Mouse (Mus musculus): ENCODE measurements at regions not wholly inside any gene's neighbourhood (a gene's known extent, or its start where the extent isn't known, plus 50 kb on each side); places are given as distances from the start of the nearest gene placed in this dataset.

DNA sequence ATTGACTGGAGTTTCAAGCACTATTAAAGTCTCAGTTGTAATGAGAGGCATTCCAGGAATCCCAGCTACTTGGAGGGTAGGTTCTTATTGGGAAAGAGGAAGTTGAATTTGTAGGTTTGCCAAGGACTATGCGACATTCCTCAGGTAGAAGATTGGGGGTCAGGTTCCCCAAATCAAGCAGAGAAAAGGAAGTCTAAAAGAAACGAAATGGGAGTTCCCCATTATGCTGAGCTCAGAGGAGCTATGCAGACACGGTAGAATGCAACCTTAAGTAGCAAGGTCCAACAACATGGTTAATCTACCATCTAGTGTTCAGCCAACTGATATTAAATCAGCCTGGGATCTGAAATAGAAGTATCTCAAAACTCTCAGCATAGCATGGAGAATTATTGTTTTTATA, 1365.9 kb upstream of the Slc10a2 start:
- H3K27me3 ChIP-seq (ENCODE audit: control insufficient read depth, insufficient read depth, low read length), result no peaks in the 10 kb centered on the region
- no peak for DNase-seq
- WGBS, result 12% methylated on average over 3 of the region's 3 CpGs

DNA sequence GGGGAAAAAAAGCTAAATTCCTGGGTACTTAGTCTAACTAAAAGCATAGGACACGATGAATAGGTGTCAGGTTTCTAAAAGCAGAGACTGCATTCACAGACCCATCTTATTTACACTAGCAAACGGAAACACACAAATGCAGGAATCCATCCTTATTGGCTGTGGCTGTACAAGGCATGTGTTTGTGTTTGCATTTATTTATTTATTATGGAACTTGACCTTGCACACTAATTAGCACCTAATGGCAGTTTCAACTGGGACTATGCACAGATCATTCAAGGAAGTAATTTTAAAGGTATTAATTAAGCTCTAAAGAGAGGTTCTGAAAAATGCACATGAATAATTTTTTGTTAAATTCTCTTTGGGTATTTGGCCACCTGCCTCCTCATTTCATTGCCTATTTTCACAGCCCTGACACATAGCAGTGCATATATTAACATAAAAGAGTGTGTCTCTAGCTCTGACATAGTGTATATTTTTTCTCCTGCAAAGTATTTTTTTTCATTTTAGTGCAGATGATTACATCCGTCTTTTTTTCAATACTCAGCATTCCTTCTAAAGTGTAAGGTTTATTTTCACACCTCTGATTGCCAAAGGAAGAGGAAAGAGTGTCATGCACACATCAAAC, 1351.5 kb upstream of the Slc10a2 start:
- 89% methylated on average over 3 of the region's 3 CpGs for WGBS
- H3K4me3 ChIP-seq (ENCODE audit: control insufficient read depth, insufficient read depth, low read length), result no peak overlapping the region
- H3K36me3 ChIP-seq (ENCODE audit: control insufficient read depth, insufficient read depth, low read length), result no peaks in the 10 kb centered on the region
- DNase-seq, result no peak
- H3K4me1 ChIP-seq (replicated peaks; ENCODE audit: control insufficient read depth, insufficient read depth, low read length), result no peaks in the 10 kb centered on the region
- no peaks in the 10 kb centered on the region for H3K27me3 ChIP-seq (ENCODE audit: control insufficient read depth, insufficient read depth, low read length)
- no peak for TF ChIP-seq POLR2A (IDR thresholded peaks at IDR 0.05; ENCODE audit: control insufficient read depth, extremely low read depth, insufficient read depth, low read length, poor library complexity)
- TF ChIP-seq CTCF (IDR thresholded peaks at IDR 0.05; ENCODE audit: borderline replicate concordance, control insufficient read depth, extremely low read depth, insufficient read depth, low read length, poor library complexity), result no peak
- H3K27ac ChIP-seq (ENCODE audit: control insufficient read depth, insufficient read depth, low read length), result no peak overlapping the region

More for the DNA sequence above, 1365.9 kb upstream of the Slc10a2 start:
- no peak for TF ChIP-seq CTCF (IDR thresholded peaks at IDR 0.05; ENCODE audit: borderline replicate concordance, control insufficient read depth, extremely low read depth, insufficient read depth, low read length, poor library complexity)
- no peak for TF ChIP-seq POLR2A (IDR thresholded peaks at IDR 0.05; ENCODE audit: control insufficient read depth, extremely low read depth, insufficient read depth, low read length, poor library complexity)
- Histone ChIP-seq H3K4me3 (ENCODE audit: control insufficient read depth, insufficient read depth, low read length) (no peak overlapping the region), H3K4me1 (replicated peaks; ENCODE audit: control insufficient read depth, insufficient read depth, low read length) (no peaks in the 10 kb centered on the region), H3K27ac (ENCODE audit: control insufficient read depth, insufficient read depth, low read length) (no peak overlapping the region), H3K36me3 (ENCODE audit: control insufficient read depth, insufficient read depth, low read length) (no peaks in the 10 kb centered on the region)

DNA sequence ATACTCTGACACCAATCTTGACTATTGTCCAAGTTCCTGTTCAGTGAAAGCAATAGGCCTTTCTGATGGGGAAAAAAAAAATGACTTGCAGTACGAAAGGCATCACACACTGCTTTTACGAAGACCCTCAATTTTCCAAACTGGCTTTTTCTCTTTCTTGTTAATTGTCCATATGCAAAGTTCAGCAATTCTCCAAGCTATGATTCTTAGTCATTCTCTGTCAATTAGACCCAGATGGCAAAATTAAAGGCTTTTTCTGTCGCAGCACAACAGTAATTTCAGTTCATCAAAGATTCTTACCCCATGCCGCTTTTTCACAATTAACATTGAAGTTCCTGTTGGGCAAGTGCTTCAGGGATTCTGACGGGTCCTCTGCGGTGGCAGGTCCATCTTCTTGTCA, 1343.2 kb upstream of the Slc10a2 start:
- TF ChIP-seq POLR2A (IDR thresholded peaks at IDR 0.05; ENCODE audit: control insufficient read depth, extremely low read depth, insufficient read depth, low read length, poor library complexity) (no peak), CTCF (IDR thresholded peaks at IDR 0.05; ENCODE audit: borderline replicate concordance, control insufficient read depth, extremely low read depth, insufficient read depth, low read length, poor library complexity) (no peak)

DNA sequence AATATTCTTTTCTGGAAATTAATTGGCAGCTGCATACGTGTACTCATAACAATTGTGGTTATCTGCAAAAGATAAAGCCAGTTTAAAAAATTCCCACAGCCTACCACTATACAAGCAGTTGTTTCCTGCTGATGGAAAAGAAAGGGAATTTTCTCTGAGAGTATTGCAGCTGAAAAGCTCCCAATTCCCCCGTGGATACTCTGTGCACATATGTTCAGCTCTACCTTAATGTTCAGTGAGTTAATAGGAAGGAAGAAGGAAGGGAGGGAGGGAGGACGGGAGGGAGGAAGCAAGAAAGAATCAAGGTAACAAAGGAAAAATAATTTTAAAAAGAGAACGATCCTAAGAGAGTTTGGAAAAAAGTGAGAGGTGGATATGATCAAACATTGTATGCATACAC, 1333.9 kb upstream of the Slc10a2 start:
- TF ChIP-seq POLR2A (IDR thresholded peaks at IDR 0.05; ENCODE audit: control insufficient read depth, extremely low read depth, insufficient read depth, low read length, poor library complexity) (no peak), CTCF (IDR thresholded peaks at IDR 0.05; ENCODE audit: borderline replicate concordance, control insufficient read depth, extremely low read depth, insufficient read depth, low read length, poor library complexity) (no peak)
- Histone ChIP-seq H3K4me3 (ENCODE audit: control insufficient read depth, insufficient read depth, low read length) (no peak overlapping the region), H3K36me3 (ENCODE audit: control insufficient read depth, insufficient read depth, low read length) (no peaks in the 10 kb centered on the region), H3K27me3 (ENCODE audit: control insufficient read depth, insufficient read depth, low read length) (no peaks in the 10 kb centered on the region), H3K27ac (ENCODE audit: control insufficient read depth, insufficient read depth, low read length) (no peak overlapping the region), H3K4me1 (replicated peaks; ENCODE audit: control insufficient read depth, insufficient read depth, low read length) (no peaks in the 10 kb centered on the region)
- WGBS, result 75% methylated on average over 4 of the region's 4 CpGs
- no peak for DNase-seq

More for the DNA sequence above, 1343.2 kb upstream of the Slc10a2 start:
- Histone ChIP-seq H3K36me3 (ENCODE audit: control insufficient read depth, insufficient read depth, low read length) (no peaks in the 10 kb centered on the region), H3K4me3 (ENCODE audit: control insufficient read depth, insufficient read depth, low read length) (no peak overlapping the region), H3K4me1 (replicated peaks; ENCODE audit: control insufficient read depth, insufficient read depth, low read length) (no peaks in the 10 kb centered on the region), H3K27ac (ENCODE audit: control insufficient read depth, insufficient read depth, low read length) (no peak overlapping the region), H3K27me3 (ENCODE audit: control insufficient read depth, insufficient read depth, low read length) (no peaks in the 10 kb centered on the region)
- 91% methylated on average over 6 of the region's 6 CpGs for WGBS
- no peak for DNase-seq
